Mouse (Mus musculus): Measurements from ENCODE around the gene Cabp4.

Cabp4 gene

GRCm38 (mm10) chr19:4143759-4144268 is at the start of gene Cabp4:
Cabp4 (minus strand) TSS chr19:4144033.
- no peaks in the 10 kb centered on the region for H3K36me3 ChIP-seq (ENCODE audit: control insufficient read depth, insufficient read depth, low read length, poor library complexity, severe bottlenecking)

GRCm38 (mm10) chr19:4193129-4193528 is 49.3 kb upstream of the Cabp4 start:
- peaks cover 30% of the 10 kb centered on the region for H3K36me3 ChIP-seq (ENCODE audit: control insufficient read depth, insufficient read depth, low read length, poor library complexity, severe bottlenecking)
- H3K27me3 ChIP-seq (ENCODE audit: control insufficient read depth, insufficient read depth, low read length, poor library complexity, severe bottlenecking): no peaks in the 10 kb centered on the region
- no peak for DNase-seq (ENCODE audit: low read depth, low spot score)

More at GRCm38 (mm10) chr19:4143759-4144268, at the start of gene Cabp4:
- DNase-seq (ENCODE audit: low read depth, low spot score): peak; percentile 33
- H3K27me3 ChIP-seq (ENCODE audit: control insufficient read depth, insufficient read depth, low read length, poor library complexity, severe bottlenecking): no peaks in the 10 kb centered on the region

GRCm38 (mm10) chr19:4192251-4192985 is 48.6 kb upstream of the Cabp4 start:
- DNase-seq (ENCODE audit: low read depth, low spot score): no peak
- peaks cover 31% of the 10 kb centered on the region for H3K36me3 ChIP-seq (ENCODE audit: control insufficient read depth, insufficient read depth, low read length, poor library complexity, severe bottlenecking)
- H3K27me3 ChIP-seq (ENCODE audit: control insufficient read depth, insufficient read depth, low read length, poor library complexity, severe bottlenecking): no peaks in the 10 kb centered on the region

GRCm38 (mm10) chr19:4191528-4192250 is 47.9 kb upstream of the Cabp4 start, which contains the start of gene Ppp1ca:
Ppp1ca (plus strand) TSS chr19:4192065.
- Histone ChIP-seq H3K27me3 (ENCODE audit: control insufficient read depth, insufficient read depth, low read length, poor library complexity, severe bottlenecking) (no peaks in the 10 kb centered on the region), H3K36me3 (ENCODE audit: control insufficient read depth, insufficient read depth, low read length, poor library complexity, severe bottlenecking) (peaks cover 33% of the 10 kb centered on the region)
- DNase-seq (ENCODE audit: low read depth, low spot score): peak; percentile 97

GRCm38 (mm10) chr19:4190831-4191334 is 47.0 kb upstream of the Cabp4 start, which contains the start of gene Tbc1d10c:
Tbc1d10c (minus strand) TSS chr19:4191284.
- peak; percentile 90 for DNase-seq (ENCODE audit: low read depth, low spot score)
- H3K36me3 ChIP-seq (ENCODE audit: control insufficient read depth, insufficient read depth, low read length, poor library complexity, severe bottlenecking): peaks cover 33% of the 10 kb centered on the region

GRCm38 (mm10) chr19:4189051-4189620 is 45.3 kb upstream of the Cabp4 start:
- Histone ChIP-seq H3K27me3 (ENCODE audit: control insufficient read depth, insufficient read depth, low read length, poor library complexity, severe bottlenecking) (no peaks in the 10 kb centered on the region), H3K36me3 (ENCODE audit: control insufficient read depth, insufficient read depth, low read length, poor library complexity, severe bottlenecking) (peaks cover 32% of the 10 kb centered on the region)
- no peak for DNase-seq (ENCODE audit: low read depth, low spot score)

More at GRCm38 (mm10) chr19:4190831-4191334, 47.0 kb upstream of the Cabp4 start, which contains the start of gene Tbc1d10c:
- no peaks in the 10 kb centered on the region for H3K27me3 ChIP-seq (ENCODE audit: control insufficient read depth, insufficient read depth, low read length, poor library complexity, severe bottlenecking)

- no peak for DNase-seq (ENCODE audit: low read depth, low spot score)
- no peaks in the 10 kb centered on the region for H3K27me3 ChIP-seq (ENCODE audit: control insufficient read depth, insufficient read depth, low read length, poor library complexity, severe bottlenecking)
Observed at GRCm38 (mm10) chr19:4187303-4187702, 43.5 kb upstream of the Cabp4 start.

GRCm38 (mm10) chr19:4184976-4185975 is 41.4 kb upstream of the Cabp4 start:
- peak; percentile 78 for DNase-seq (ENCODE audit: low read depth, low spot score)
- Histone ChIP-seq H3K36me3 (ENCODE audit: control insufficient read depth, insufficient read depth, low read length, poor library complexity, severe bottlenecking) (peaks cover 42% of the 10 kb centered on the region), H3K27me3 (ENCODE audit: control insufficient read depth, insufficient read depth, low read length, poor library complexity, severe bottlenecking) (no peaks in the 10 kb centered on the region)

More at GRCm38 (mm10) chr19:4187303-4187702, 43.5 kb upstream of the Cabp4 start:
- H3K36me3 ChIP-seq (ENCODE audit: control insufficient read depth, insufficient read depth, low read length, poor library complexity, severe bottlenecking): peaks cover 41% of the 10 kb centered on the region

- Histone ChIP-seq H3K27me3 (ENCODE audit: control insufficient read depth, insufficient read depth, low read length, poor library complexity, severe bottlenecking) (no peaks in the 10 kb centered on the region), H3K36me3 (ENCODE audit: control insufficient read depth, insufficient read depth, low read length, poor library complexity, severe bottlenecking) (peaks cover 39% of the 10 kb centered on the region)
- no peak for DNase-seq (ENCODE audit: low read depth, low spot score)
Observed at GRCm38 (mm10) chr19:4183689-4184088, 39.9 kb upstream of the Cabp4 start.

GRCm38 (mm10) chr19:4181892-4182291 is 38.1 kb upstream of the Cabp4 start:
- DNase-seq (ENCODE audit: low read depth, low spot score): peak; percentile 91
- Histone ChIP-seq H3K27me3 (ENCODE audit: control insufficient read depth, insufficient read depth, low read length, poor library complexity, severe bottlenecking) (no peaks in the 10 kb centered on the region), H3K36me3 (ENCODE audit: control insufficient read depth, insufficient read depth, low read length, poor library complexity, severe bottlenecking) (peaks cover 36% of the 10 kb centered on the region)

- peaks cover 34% of the 10 kb centered on the region for H3K36me3 ChIP-seq (ENCODE audit: control insufficient read depth, insufficient read depth, low read length, poor library complexity, severe bottlenecking)
- DNase-seq (ENCODE audit: low read depth, low spot score): no peak
- no peaks in the 10 kb centered on the region for H3K27me3 ChIP-seq (ENCODE audit: control insufficient read depth, insufficient read depth, low read length, poor library complexity, severe bottlenecking)
Observed at GRCm38 (mm10) chr19:4180411-4180810, 36.6 kb upstream of the Cabp4 start.

- Histone ChIP-seq H3K27me3 (ENCODE audit: control insufficient read depth, insufficient read depth, low read length, poor library complexity, severe bottlenecking) (no peaks in the 10 kb centered on the region), H3K36me3 (ENCODE audit: control insufficient read depth, insufficient read depth, low read length, poor library complexity, severe bottlenecking) (peaks cover 13% of the 10 kb centered on the region)
- no peak for DNase-seq (ENCODE audit: low read depth, low spot score)
Observed at GRCm38 (mm10) chr19:4175368-4175947, 31.6 kb upstream of the Cabp4 start, which contains the start of gene Carns1. Carns1 (minus strand) TSS chr19:4175479.

- no peaks in the 10 kb centered on the region for H3K27me3 ChIP-seq (ENCODE audit: control insufficient read depth, insufficient read depth, low read length, poor library complexity, severe bottlenecking)
- DNase-seq (ENCODE audit: low read depth, low spot score): no peak
- H3K36me3 ChIP-seq (ENCODE audit: control insufficient read depth, insufficient read depth, low read length, poor library complexity, severe bottlenecking): peaks cover 8% of the 10 kb centered on the region
Observed at GRCm38 (mm10) chr19:4172925-4173324, 29.1 kb upstream of the Cabp4 start.
